Mouse (Mus musculus) intestine, embryonic 15.5 days (tissue): Measurements from ENCODE around the gene Mdh2. TPM values are rescaled to one million over a fixed set of nuclear protein-coding genes. Genes with fewer than 3 reads are reported as not detected.

Experiments used
- polyA plus RNA-seq: library from polyadenylated mRNA; unstranded; fragments of >200 nt; fragmentation: Nextera tagmentation; extraction: Ambion mirVana; gene quantifications from 2 replicates; pipeline ENCODE4 v1.2.1, GENCODE M21; 2015

Mdh2 gene
- polyA plus RNA-seq, 1 experiment from 2014 or later, result 688 TPM

Other genes with a start within 250 kb of the Mdh2 start
- 20.1 and 20.9 TPM in 2 replicates for gene Hip1, start 233.4 kb upstream of the Mdh2 start, polyA plus RNA-seq
- not detected in 2 replicates for gene Ccl26, start 214.9 kb upstream of the Mdh2 start, polyA plus RNA-seq
- gene Ccl24, start 205.4 kb upstream of the Mdh2 start, polyA plus RNA-seq, result 19.0 and 22.5 TPM in 2 replicates
- gene Rhbdd2, start 145.9 kb upstream of the Mdh2 start, polyA plus RNA-seq, result 33.9 and 42.3 TPM in 2 replicates
- gene Por, start 108.4 kb upstream of the Mdh2 start, polyA plus RNA-seq, result 86.0 TPM in 2 replicates
- 44.8 and 52.8 TPM in 2 replicates for gene Tmem120a, start 34.0 kb upstream of the Mdh2 start, polyA plus RNA-seq
- gene Styxl1, start 95 bp upstream of the Mdh2 start, polyA plus RNA-seq, result 0.24 and 0.30 TPM in 2 replicates
- gene Srrm3, start 28.4 kb downstream of the Mdh2 start, polyA plus RNA-seq, result 2.7 and 3.7 TPM in 2 replicates
- 113 and 116 TPM in 2 replicates for gene Hspb1, start 109.4 kb downstream of the Mdh2 start, polyA plus RNA-seq
- gene Ywhag, start 156.1 kb downstream of the Mdh2 start, polyA plus RNA-seq, result 151 and 154 TPM in 2 replicates
- 2.5 and 2.9 TPM in 2 replicates for gene Ssc4d, start 196.1 kb downstream of the Mdh2 start, polyA plus RNA-seq
- 0.80 and 1.5 TPM in 2 replicates for gene Zp3, start 201.6 kb downstream of the Mdh2 start, polyA plus RNA-seq
- 20.8 and 21.4 TPM in 2 replicates for gene Dtx2, start 216.3 kb downstream of the Mdh2 start, polyA plus RNA-seq